Mouse (Mus musculus) layer of hippocampus, adult 2 months (tissue): Measurements from ENCODE around the gene Tmod1. TPM values are rescaled to one million over a fixed set of nuclear protein-coding genes. Genes with fewer than 3 reads are reported as not detected.

ENCODE experiments used
- DNase-seq, 2 experiments: peaks; one replicate each; pipeline ENCODE4 v3.0.0; 2022; ENCODE audit warnings: low spot score in 2 of 2
- H3K27ac ChIP-seq: fragments of 200-600 bp; 2 replicates; pipeline ENCODE4 v1.8.1; 2022
- H3K4me3 ChIP-seq: fragments of 200-600 bp; 2 replicates; pipeline ENCODE4 v1.8.1; 2022; ENCODE audit warnings: mild to moderate bottlenecking
- CTCF ChIP-seq: fragments of 200-600 bp; conservative IDR thresholded peaks from 2 replicates; pipeline ENCODE4 v1.8.1; 2022; ENCODE audit warnings: antibody characterized with exemption, mild to moderate bottlenecking, moderate library complexity
- total RNA-seq, 2 experiments: library from RNA; stranded (reverse); gene quantifications; 2 replicates each; pipeline ENCODE4 v1.2.3; 2021

The Tmod1 gene
- total RNA-seq, 2 experiments from 2014 or later, result 21.5 to 25.9 TPM

DNA sequence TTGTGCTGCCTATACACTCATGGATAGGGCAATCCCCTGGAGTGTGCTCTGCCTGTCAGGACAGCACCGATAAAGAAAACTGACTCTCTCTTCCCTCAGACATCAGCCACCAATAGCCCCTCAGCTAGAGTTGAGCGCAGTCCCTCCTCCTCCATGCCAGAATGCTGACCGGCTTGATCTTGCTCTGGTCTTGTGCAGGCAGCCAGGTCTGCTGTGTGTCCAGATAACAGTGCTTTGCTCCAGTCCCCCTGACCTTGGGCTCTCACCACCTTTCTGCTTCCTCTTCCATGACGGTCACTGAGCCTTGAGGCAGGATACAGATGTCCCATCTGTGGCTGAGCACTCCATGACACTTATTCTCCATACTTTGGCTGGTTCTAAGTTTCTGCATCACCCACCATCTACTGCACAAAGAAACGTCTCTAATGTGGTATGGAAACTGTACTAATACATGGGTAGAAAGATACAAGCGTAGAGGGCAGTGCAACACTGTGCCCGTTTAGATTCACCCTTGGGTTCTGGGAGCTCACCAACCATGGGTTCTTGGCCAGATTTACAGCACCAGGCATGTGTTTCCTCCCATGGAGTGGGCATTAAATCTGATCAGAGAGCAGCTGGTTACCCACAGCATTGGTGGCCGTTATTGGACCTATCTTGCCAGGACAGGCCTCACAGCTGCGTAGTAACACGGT, 63.5 kb downstream of the Tmod1 start:
- H3K27ac ChIP-seq, result no peak overlapping the region; the same call in 1 of the 2 replicates
- no peak for DNase-seq
- no peak overlapping the region for H3K4me3 ChIP-seq
- no peak for TF ChIP-seq CTCF

GRCm38 (mm10) chr4:46110084-46110483, 71.3 kb downstream of the Tmod1 start:
- no peak for DNase-seq
- TF ChIP-seq CTCF, result no peak

GRCm38 (mm10) chr4:46111361-46111760, 72.6 kb downstream of the Tmod1 start:
- TF ChIP-seq CTCF, result no peak
- no peak for DNase-seq
- Histone ChIP-seq H3K27ac (peak overlapping the region; percentile 57; the same call in 1 of the 2 replicates), H3K4me3 (no peak overlapping the region)

More at GRCm38 (mm10) chr4:46110084-46110483, 71.3 kb downstream of the Tmod1 start:
- no peak overlapping the region for H3K27ac ChIP-seq
- H3K4me3 ChIP-seq, result no peak overlapping the region

DNA sequence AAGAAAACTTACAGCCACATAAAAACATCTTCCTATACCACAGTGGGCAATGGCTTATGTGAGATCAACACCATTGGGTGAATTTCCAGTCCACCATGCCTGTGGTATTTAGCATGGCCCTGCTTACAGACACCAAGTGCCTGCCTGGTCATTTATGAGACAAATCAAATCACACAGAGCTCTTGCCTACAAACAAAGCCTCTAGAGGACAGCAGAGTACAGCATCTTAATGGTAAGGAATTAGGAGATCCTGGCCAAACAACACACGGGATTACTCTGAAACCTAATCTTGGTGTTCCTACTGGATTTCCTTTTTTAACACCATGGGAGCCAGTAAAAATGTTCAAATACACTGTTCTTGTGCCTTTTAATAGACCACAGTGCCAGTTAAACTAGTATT, 76.6 kb downstream of the Tmod1 start:
- DNase-seq, result no peak
- H3K27ac ChIP-seq, result peak overlapping the region; percentile 36; the same call in 1 of the 2 replicates
- no peak overlapping the region for H3K4me3 ChIP-seq
- TF ChIP-seq CTCF, result peak; percentile 56

GRCm38 (mm10) chr4:46116544-46117175, 77.9 kb downstream of the Tmod1 start:
- H3K4me3 ChIP-seq, result no peak overlapping the region
- H3K27ac ChIP-seq, result peak overlapping the region; percentile 21
- no peak for TF ChIP-seq CTCF
- DNase-seq, result no peak

GRCm38 (mm10) chr4:46117536-46117935, 78.8 kb downstream of the Tmod1 start:
- DNase-seq, result no peak
- Histone ChIP-seq H3K4me3 (no peak overlapping the region), H3K27ac (no peak overlapping the region)
- no peak for TF ChIP-seq CTCF

- Histone ChIP-seq H3K27ac (no peak overlapping the region), H3K4me3 (no peak overlapping the region)
- no peak for DNase-seq
- TF ChIP-seq CTCF, result peak; percentile 39
Observed at GRCm38 (mm10) chr4:46119514-46120094, 80.9 kb downstream of the Tmod1 start.

- H3K4me3 ChIP-seq, result no peak overlapping the region
- DNase-seq, result no peak
- H3K27ac ChIP-seq, result no peak overlapping the region
- TF ChIP-seq CTCF, result no peak
Observed at GRCm38 (mm10) chr4:46120767-46121166, 82.0 kb downstream of the Tmod1 start.

DNA sequence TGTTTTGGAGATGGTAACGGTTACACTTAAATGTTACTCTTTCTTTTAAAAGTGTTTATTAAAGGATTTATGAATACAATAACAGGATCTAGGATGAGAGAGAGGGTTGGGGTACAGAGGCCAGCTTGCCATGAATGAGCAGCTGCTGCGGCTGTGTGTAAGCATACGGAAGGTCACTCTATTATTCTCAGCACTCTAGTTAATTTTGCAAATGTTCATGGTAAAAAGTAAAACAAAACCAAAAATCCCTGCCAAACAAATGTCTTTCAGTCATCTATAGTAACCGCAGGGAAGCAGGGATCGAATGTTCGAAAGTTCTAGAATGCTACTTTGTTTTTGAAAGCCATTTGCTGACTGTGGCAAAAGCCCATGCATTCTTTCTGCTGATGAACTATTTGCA, 84.6 kb downstream of the Tmod1 start:
- Histone ChIP-seq H3K27ac (no peak overlapping the region), H3K4me3 (no peak overlapping the region)
- no peak for TF ChIP-seq CTCF
- no peak for DNase-seq

DNA sequence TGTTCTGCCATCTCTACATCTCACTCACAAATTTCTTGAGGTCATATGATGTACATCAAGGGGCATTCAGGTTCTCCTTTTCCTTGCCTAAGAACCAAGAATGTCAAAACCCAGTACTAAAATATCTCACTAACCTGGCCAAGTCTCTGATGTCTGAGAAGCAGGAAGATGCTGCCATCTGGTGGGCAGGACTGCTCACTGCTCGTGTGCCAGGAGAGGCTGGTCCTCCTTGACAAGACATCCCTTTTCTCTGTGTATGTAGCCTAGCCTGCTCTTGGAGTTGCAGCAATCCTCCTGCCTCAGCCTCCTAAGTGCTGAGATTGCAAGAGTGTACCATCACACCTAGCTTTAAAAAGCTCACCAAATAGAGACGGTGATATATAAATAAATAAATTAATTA, 87.8 kb downstream of the Tmod1 start:
- DNase-seq, result peak; percentile 73 to 84

GRCm38 (mm10) chr4:46129311-46130004, 90.7 kb downstream of the Tmod1 start:
- no peak overlapping the region for H3K27ac ChIP-seq
- no peak for TF ChIP-seq CTCF
- no peak overlapping the region for H3K4me3 ChIP-seq
- DNase-seq, result no peak

More for the DNA sequence above, 87.8 kb downstream of the Tmod1 start:
- Histone ChIP-seq H3K4me3 (no peak overlapping the region), H3K27ac (no peak overlapping the region)
- peak; percentile 97 for TF ChIP-seq CTCF

- DNase-seq, result peak in 1 of 2 experiments; percentile 45
- no peak overlapping the region for H3K27ac ChIP-seq
Observed at GRCm38 (mm10) chr4:46130221-46130620, 91.5 kb downstream of the Tmod1 start.

GRCm38 (mm10) chr4:46131791-46132190, 93.1 kb downstream of the Tmod1 start:
- H3K27ac ChIP-seq, result no peak overlapping the region
- no peak for DNase-seq
- TF ChIP-seq CTCF, result no peak
- H3K4me3 ChIP-seq, result no peak overlapping the region

More at GRCm38 (mm10) chr4:46130221-46130620, 91.5 kb downstream of the Tmod1 start:
- H3K4me3 ChIP-seq, result no peak overlapping the region
- peak; percentile 85 for TF ChIP-seq CTCF
